Mouse (Mus musculus) CH12.LX (cell line): Measurements from ENCODE around the gene Ccn1. TPM values are rescaled to one million over a fixed set of nuclear protein-coding genes. Genes with fewer than 3 reads are reported as not detected.

ENCODE experiments used
- DNase-seq: peaks from one replicate; pipeline ENCODE4 v3.0.0-alpha.2; 2013; ENCODE audit errors: extremely low read depth
- H3K27ac ChIP-seq: 2 replicates; pipeline ENCODE4 v1.5.1; 2012; ENCODE audit warnings: low read depth, mild to moderate bottlenecking, control low read depth, moderate library complexity; ENCODE audit not compliant: insufficient read depth
- H3K27me3 ChIP-seq: replicated peaks from 2 replicates; pipeline ENCODE3; 2012; ENCODE audit warnings: inconsistent platforms
- H3K36me3 ChIP-seq, 2 experiments: replicated peaks in 1 of 2; 2 replicates each; pipeline versions ENCODE3 to v1.6.1; 2012; ENCODE audit warnings: inconsistent platforms in 1 of 2, low read length in 1 of 2, mild to moderate bottlenecking in 1 of 2, mixed read lengths in 1 of 2, moderate library complexity in 1 of 2; ENCODE audit not compliant: control insufficient read depth in 1 of 2, insufficient read depth in 1 of 2
- H3K4me1 ChIP-seq, 2 experiments: 2 replicates each; pipeline ENCODE4 v1.6.1; 2012; ENCODE audit warnings: inconsistent platforms in 1 of 2, moderate library complexity in 1 of 2; ENCODE audit not compliant: insufficient read depth in 2 of 2, control insufficient read depth in 1 of 2
- H3K4me2 ChIP-seq: 2 replicates; pipeline ENCODE4 v1.6.1; 2012; ENCODE audit warnings: low read depth, mild to moderate bottlenecking, control low read depth; ENCODE audit not compliant: poor library complexity, insufficient read depth, severe bottlenecking
- H3K4me3 ChIP-seq, 3 experiments: fragments of 150-350 bp in 1 of 3; sonication (generic) in 1 of 3; replicated peaks in 1 of 3; 2 replicates each; pipeline versions ENCODE3 to v1.5.1; 2011 to 2012; ENCODE audit warnings: low read depth in 2 of 3, low read length in 2 of 3, mild to moderate bottlenecking in 2 of 3, moderate library complexity in 2 of 3, control low read depth in 1 of 3, improper control_type of control experiment in 1 of 3, inconsistent platforms in 1 of 3, mixed read lengths in 1 of 3; ENCODE audit not compliant: poor library complexity in 1 of 3
- H3K79me2 ChIP-seq: replicated peaks from 2 replicates; pipeline ENCODE4 v1.6.1; 2012; ENCODE audit warnings: mild to moderate bottlenecking, moderate library complexity; ENCODE audit not compliant: control insufficient read depth, poor library complexity, insufficient read depth, severe bottlenecking; ENCODE audit errors: extremely low read depth
- H3K9ac ChIP-seq: 2 replicates; pipeline ENCODE4 v1.6.1; 2012; ENCODE audit warnings: low read depth, mild to moderate bottlenecking, control low read depth, moderate library complexity; ENCODE audit not compliant: insufficient read depth
- H3K9me3 ChIP-seq: replicated peaks from 2 replicates; pipeline ENCODE3; 2012; ENCODE audit warnings: low read length, inconsistent platforms, mixed read lengths
- CHD1 ChIP-seq: IDR thresholded peaks from 2 replicates; pipeline ENCODE4 v1.6.1; 2012; ENCODE audit warnings: low read depth, low read length, improper control_type of control experiment, inconsistent platforms
- CHD2 ChIP-seq: IDR thresholded peaks from 2 replicates; pipeline ENCODE4 v1.6.1; 2011; ENCODE audit warnings: low read length, improper control_type of control experiment
- CTCF ChIP-seq, 2 experiments: IDR thresholded peaks in 1 of 2; conservative IDR thresholded peaks in 1 of 2; 2 replicates each; pipeline ENCODE4 v1.5.1; 2011 to 2012; ENCODE audit warnings: low read depth in 2 of 2, low read length in 2 of 2, improper control_type of control experiment in 1 of 2, inconsistent platforms in 1 of 2, mild to moderate bottlenecking in 1 of 2, moderate library complexity in 1 of 2
- E2F4 ChIP-seq: IDR thresholded peaks from 2 replicates; pipeline ENCODE4 v1.6.1; 2011; ENCODE audit warnings: low read depth, low read length, improper control_type of control experiment; ENCODE audit not compliant: insufficient replicate concordance
- EP300 ChIP-seq: IDR thresholded peaks from 2 replicates; pipeline ENCODE4 v1.6.1; 2011; ENCODE audit warnings: low read length, improper control_type of control experiment
- ETS1 ChIP-seq: conservative IDR thresholded peaks from 2 replicates; pipeline ENCODE4 v1.6.1; 2012; ENCODE audit warnings: low read depth, mild to moderate bottlenecking, inconsistent platforms, low read length, improper control_type of control experiment, moderate library complexity
- IRF4 ChIP-seq: IDR thresholded peaks from 2 replicates; pipeline ENCODE4 v1.6.1; 2014; ENCODE audit warnings: low read depth, mild to moderate bottlenecking, inconsistent platforms, low read length, improper control_type of control experiment
- MAFK ChIP-seq: IDR thresholded peaks from 2 replicates; pipeline ENCODE4 v1.6.1; 2011; ENCODE audit warnings: low read length, improper control_type of control experiment; ENCODE audit not compliant: insufficient replicate concordance
- MEF2A ChIP-seq: IDR thresholded peaks from 2 replicates; pipeline ENCODE4 v1.6.1; 2014; ENCODE audit warnings: low read depth, mild to moderate bottlenecking, inconsistent platforms, low read length, improper control_type of control experiment, borderline replicate concordance
- MXI1 ChIP-seq: IDR thresholded peaks from 2 replicates; pipeline ENCODE4 v1.6.1; 2011; ENCODE audit warnings: mild to moderate bottlenecking, low read depth, low read length, improper control_type of control experiment
- NELFE ChIP-seq: IDR thresholded peaks from 2 replicates; pipeline ENCODE4 v1.6.1; 2011; ENCODE audit warnings: low read depth, low read length, improper control_type of control experiment
- NRF1 ChIP-seq: IDR thresholded peaks from 2 replicates; pipeline ENCODE4 v1.6.1; 2014; ENCODE audit warnings: low read depth, mild to moderate bottlenecking, inconsistent platforms, low read length, improper control_type of control experiment, moderate library complexity
- PAX5 ChIP-seq: IDR thresholded peaks from 2 replicates; pipeline ENCODE4 v1.6.1; 2012; ENCODE audit warnings: low read length, inconsistent platforms, mixed read lengths
- RAD21 ChIP-seq: IDR thresholded peaks from 2 replicates; pipeline ENCODE4 v1.6.1; 2011; ENCODE audit warnings: low read depth, mild to moderate bottlenecking, low read length, improper control_type of control experiment, moderate library complexity
- SIN3A ChIP-seq: IDR thresholded peaks from 2 replicates; pipeline ENCODE4 v1.6.1; 2012; ENCODE audit warnings: low read length, improper control_type of control experiment, inconsistent platforms
- TBP ChIP-seq: conservative IDR thresholded peaks from 2 replicates; pipeline ENCODE4 v1.6.1; 2011; ENCODE audit warnings: low read depth, low read length, improper control_type of control experiment
- USF1 ChIP-seq: IDR thresholded peaks from 2 replicates; pipeline ENCODE4 v1.6.1; 2014; ENCODE audit warnings: low read depth, mild to moderate bottlenecking, inconsistent platforms, low read length, improper control_type of control experiment
- ZC3H11A ChIP-seq: IDR thresholded peaks from 2 replicates; pipeline ENCODE4 v1.6.1; 2012; ENCODE audit warnings: low read depth, mild to moderate bottlenecking, inconsistent platforms, low read length, improper control_type of control experiment
- ZKSCAN1 ChIP-seq: IDR thresholded peaks from 2 replicates; pipeline ENCODE4 v1.6.1; 2012; ENCODE audit warnings: low read depth, inconsistent platforms, low read length, improper control_type of control experiment, borderline replicate concordance
- ZNF384 ChIP-seq: IDR thresholded peaks from 2 replicates; pipeline ENCODE4 v1.6.1; 2012; ENCODE audit warnings: low read depth, low read length, improper control_type of control experiment, inconsistent platforms
- dilution Hi-C: fragments of 300-500 bp; cut with MboI; formaldehyde crosslinking; loops from 2 replicates; pipeline ENCODE4 v1.14.3; 2020; ENCODE audit warnings: low sequenced_read_pairs; ENCODE audit not compliant: extremely low pct_unique_long_range_greater_than_20kb, extremely low pct_ligation_motif_present
- in situ Hi-C: fragments of 300-500 bp; cut with MboI; formaldehyde crosslinking; loops from 3 replicates; pipeline ENCODE4 v1.14.3; 2019; ENCODE audit warnings: low sequenced_read_pairs, low pct_ligation_motif_present, low pct_unique_long_range_greater_than_20kb, mixed read lengths
- polyA plus RNA-seq: library from polyadenylated mRNA; unstranded; fragments of >175 nt; gene quantifications from 2 replicates; pipeline ENCODE4 v1.2.1, GENCODE M21; 2012; ENCODE audit warnings: low read depth; ENCODE audit not compliant: insufficient read length
- total RNA-seq, 2 experiments: library from RNA; depleted of rRNA; stranded (reverse); fragments of 300-350 nt in 1 of 2; fragments of >200 nt in 1 of 2; gene quantifications; 2 replicates each; pipeline ENCODE4 v1.2.3; 2012 to 2014

Ccn1 gene
- total and polyA plus RNA-seq, 3 experiments = not detected

- Histone ChIP-seq H3K79me2 (no peaks in the 10 kb centered on the region), H3K9me3 (no peaks in the 10 kb centered on the region), H3K9ac (no peak overlapping the region), H3K4me3 (no peak overlapping the region), H3K36me3 (no peaks in the 10 kb centered on the region), H3K4me1 (0 out of 4 replicates have a peak, but pooled peaks cover 0 to 2% of the 10 kb centered on the region in 2 experiments), H3K27ac (no peak overlapping the region), H3K4me2 (no peak overlapping the region), H3K27me3 (no peaks in the 10 kb centered on the region)
- dilution Hi-C loops (no loop called here), in situ Hi-C loops (no loop called here)
- DNase-seq = no peak
- TF ChIP-seq ZKSCAN1 (no peak), ZC3H11A (no peak), EP300 (no peak), TBP (no peak), USF1 (no peak), SIN3A (no peak), ZNF384 (no peak), PAX5 (no peak), CHD1 (no peak), MEF2A (no peak), IRF4 (no peak)
These were observed 34.4 kb upstream of the Ccn1 start for GRCm38 (mm10) chr3:145684201-145684600.

GRCm38 (mm10) chr3:145681348-145681935, 31.7 kb upstream of the Ccn1 start:
- in situ Hi-C loops = no loop called here
- no peak overlapping the region for H3K27ac ChIP-seq
- no peak for DNase-seq
- H3K27me3 ChIP-seq = no peaks in the 10 kb centered on the region
- dilution Hi-C loops = no loop called here
- TF ChIP-seq ETS1 (no peak), E2F4 (no peak), MAFK (no peak), MXI1 (no peak), CHD2 (no peak), USF1 (no peak), CTCF (conservative IDR thresholded peaks at IDR 0.05 in 1 of 2, IDR thresholded peaks at IDR 0.05 in 1 of 2; ENCODE audit: low read depth in 2 of 2, low read length in 2 of 2) (no peak), RAD21 (no peak), NRF1 (no peak), SIN3A (no peak), PAX5 (no peak), ZNF384 (no peak), NELFE (no peak)
- H3K4me1 ChIP-seq = no peaks in the 10 kb centered on the region
- no peaks in the 10 kb centered on the region for H3K79me2 ChIP-seq
- H3K36me3 ChIP-seq = no peaks in the 10 kb centered on the region
- no peak overlapping the region for H3K4me3 ChIP-seq
- H3K9ac ChIP-seq = no peak overlapping the region
- no peaks in the 10 kb centered on the region for H3K9me3 ChIP-seq
- H3K4me2 ChIP-seq = no peak overlapping the region
